Mouse (Mus musculus) central nervous system, embryonic 14 days (tissue): ENCODE measurements around the gene Cdk2. TPM values are rescaled to one million over a fixed set of nuclear protein-coding genes. Genes with fewer than 3 reads are reported as not detected.

Experiments
- polyA plus RNA-seq: library from polyadenylated mRNA; depleted of rRNA; stranded (reverse); fragments of >200 nt; gene quantifications from 2 replicates; pipeline ENCODE4 v1.2.3, GENCODE M21; 2012; rRNA removed

Cdk2 gene
- 42.0 and 48.0 TPM in 2 replicates for polyA plus RNA-seq

GRCm38 (mm10) chr10:128704491-128705316 lies at the start of gene Cdk2:
Gene Cdk2, minus strand, starts transcription at chr10:128705031.

DNA sequence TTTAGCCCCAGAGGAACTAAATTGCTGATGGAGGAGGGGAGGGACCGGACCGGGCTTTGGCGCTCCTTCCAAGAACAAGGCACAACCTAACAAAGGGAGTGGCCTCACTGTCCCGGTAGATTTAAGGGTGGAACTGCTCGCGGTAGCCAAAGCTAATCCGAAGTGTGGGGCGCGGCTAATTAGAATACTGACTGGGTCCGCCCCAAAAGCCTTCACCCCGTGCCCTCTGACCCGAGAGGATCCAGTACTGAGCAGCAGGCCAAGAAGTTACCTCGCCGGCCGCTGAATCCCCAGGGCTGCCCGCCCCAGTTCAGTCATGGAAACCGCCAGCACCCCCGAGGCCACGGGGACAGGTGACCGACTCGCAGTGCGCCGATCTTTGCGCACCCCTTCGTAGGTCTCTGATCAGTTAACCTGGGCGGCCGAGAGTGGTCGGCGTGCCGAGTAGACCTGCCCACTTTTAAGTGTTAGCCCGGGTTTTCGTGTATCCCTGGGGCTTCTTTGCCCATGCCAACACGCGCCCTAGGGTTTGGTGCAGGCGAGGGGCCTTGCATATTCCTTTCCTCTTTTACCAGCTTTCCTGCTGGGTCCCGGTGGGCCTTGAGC lies 42.9 kb upstream of the Cdk2 start, which contains the start of gene Pym1:
Pym1 (plus strand) TSS at position 244 of the 606 bp plus-strand sequence.

DNA sequence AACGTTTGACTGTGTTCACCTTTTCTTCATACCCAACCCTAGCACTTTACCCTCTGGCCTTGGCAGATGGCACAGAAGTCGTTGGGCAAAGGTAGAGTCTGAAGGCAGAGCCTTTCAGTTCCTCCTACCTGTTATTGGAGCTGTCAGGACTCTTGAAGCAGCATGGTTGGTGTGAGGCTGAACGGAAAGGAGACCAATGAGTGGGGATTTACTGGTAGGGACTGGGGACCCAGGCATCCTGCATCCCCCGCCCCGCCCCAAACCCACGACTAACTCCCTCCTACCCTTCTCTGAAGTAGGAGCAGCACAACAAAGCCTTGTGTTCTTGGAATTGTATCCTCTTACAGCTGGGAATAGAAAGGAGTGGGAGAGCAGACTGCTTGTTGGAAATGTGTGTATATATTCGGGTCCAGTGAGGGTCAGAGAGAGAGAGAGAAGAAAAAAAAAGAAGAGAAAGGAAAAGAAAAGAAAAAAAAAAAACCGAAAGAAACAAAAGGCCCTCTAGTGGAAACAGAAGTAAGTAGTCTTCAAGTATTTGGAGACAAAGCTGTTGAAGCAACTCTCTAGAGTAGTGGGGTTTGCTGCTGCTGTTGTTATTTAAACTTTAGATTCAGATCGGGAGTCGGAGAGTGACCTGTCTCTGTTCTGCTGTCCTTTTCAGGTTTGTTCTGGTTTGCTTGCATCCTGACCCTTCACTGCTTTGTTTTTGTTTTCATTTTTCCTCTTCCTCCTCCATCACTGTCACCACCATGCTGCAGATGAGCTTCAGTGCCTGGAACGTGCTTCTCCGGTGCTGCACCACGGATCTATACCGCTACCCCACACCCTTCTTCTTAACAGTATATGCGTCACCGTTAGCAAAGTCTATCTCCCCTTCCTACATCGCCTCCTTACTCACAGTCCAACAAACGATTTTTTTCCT lies 40.1 kb upstream of the Cdk2 start, which contains the start of gene Dgka:
Dgka (minus strand) TSS at position 176 of the 922 bp plus-strand sequence.

GRCm38 (mm10) chr10:128703895-128704294 lies 936 bp downstream of the Cdk2 start, which contains the start of gene Pmel:
Gene Pmel, plus strand, starts transcription at chr10:128704195.

DNA sequence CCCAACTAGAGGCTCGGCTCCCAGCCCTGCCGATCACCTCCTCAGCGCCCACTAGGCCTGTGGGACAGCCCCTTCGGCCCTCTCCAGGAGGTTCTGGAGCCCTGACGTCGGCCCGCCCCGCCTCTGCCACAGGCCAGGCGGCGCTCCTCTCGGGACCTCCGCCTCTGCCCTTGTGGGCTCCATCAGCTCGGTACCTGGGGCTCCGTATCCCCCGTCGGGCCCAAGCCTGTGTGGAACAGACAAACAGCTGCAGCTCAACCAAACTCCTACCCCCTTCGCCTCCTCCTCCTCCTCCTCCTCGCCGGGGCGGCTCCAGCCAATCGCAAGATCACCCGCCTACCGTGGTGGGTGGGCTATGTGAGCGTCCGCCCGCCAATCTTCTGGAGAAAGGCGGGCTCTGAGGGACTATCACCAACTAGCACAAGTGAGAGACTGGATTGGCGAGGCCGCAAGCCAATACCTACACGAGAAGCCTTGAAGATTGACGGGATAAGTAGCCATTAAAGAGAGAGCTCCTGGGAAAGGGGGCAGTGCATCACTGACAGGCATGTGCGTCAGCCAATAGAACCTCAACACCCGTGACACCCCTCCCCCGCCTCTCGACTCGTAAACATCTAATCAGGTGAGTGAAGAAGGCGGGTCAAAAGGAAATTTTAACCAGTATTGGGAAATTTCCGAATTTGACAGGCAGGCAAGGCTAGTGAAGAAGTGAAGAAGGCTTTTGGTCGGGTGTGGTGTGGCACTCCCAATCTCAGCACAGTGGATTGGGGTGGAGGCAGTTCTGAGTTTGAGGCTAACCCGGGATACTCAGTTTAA lies 8.6 kb downstream of the Cdk2 start, which contains the start of gene Rab5b:
Rab5b (minus strand) TSS at position 273 of the 816 bp plus-strand sequence.

DNA sequence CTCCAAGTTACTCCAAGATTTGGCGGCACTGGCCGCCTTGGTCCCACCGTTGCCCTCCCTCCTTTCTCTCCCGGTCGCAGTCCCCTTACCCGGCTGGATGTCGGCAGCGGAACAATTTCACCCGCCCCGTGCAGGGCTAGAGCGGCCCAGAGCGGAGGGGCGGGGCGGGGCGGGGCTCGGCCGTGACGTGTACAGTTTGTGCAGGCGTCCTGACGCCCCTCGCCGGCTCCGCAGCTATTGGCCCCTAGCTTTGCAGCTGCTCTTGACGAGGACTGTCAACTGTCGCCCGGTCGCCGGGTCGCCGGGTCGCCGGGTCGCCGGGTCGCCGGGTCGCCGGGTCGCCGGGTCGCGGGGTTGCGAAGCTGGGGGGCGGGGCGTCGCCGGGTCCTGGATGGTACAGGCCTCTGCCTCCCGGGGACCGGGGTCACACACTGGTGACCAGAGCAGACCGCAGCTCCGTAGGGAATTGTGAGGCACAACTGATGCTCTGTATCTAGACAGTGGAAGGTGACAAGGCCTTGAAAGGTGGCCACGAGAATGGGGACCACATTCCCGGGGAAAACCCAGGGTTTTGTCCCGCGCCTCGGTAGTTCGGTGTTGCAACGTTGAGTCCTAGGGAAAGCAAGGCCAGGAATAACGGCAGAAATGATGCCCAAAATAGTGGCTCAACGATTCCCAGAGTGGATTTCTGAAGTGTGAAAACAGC lies 30.9 kb downstream of the Cdk2 start, which contains the start of gene Suox:
Suox (minus strand) TSS at position 311 of the 706 bp plus-strand sequence.

Other genes with a start within 250 kb of the Cdk2 start
- gene Smarcc2, start 245.8 kb downstream of the Cdk2 start, polyA plus RNA-seq, result 361 and 409 TPM in 2 replicates
- gene Myl6, start 210.9 kb downstream of the Cdk2 start, polyA plus RNA-seq, result 1,386 and 1,494 TPM in 2 replicates
- gene Myl6b, start 206.3 kb downstream of the Cdk2 start, polyA plus RNA-seq, result 30.5 and 38.6 TPM in 2 replicates
- gene Esyt1, start 179.2 kb downstream of the Cdk2 start, polyA plus RNA-seq, result 16.6 and 28.0 TPM in 2 replicates
- 18.2 and 19.1 TPM in 2 replicates for gene Zc3h10, start 157.3 kb downstream of the Cdk2 start, polyA plus RNA-seq
- gene Rpl41, start 155.7 kb downstream of the Cdk2 start, polyA plus RNA-seq, result 3,335 and 3,553 TPM in 2 replicates
- gene Pa2g4, start 139.0 kb downstream of the Cdk2 start, polyA plus RNA-seq, result 155 and 169 TPM in 2 replicates
- 0.85 and 5.3 TPM in 2 replicates for gene Erbb3, start 115.4 kb downstream of the Cdk2 start, polyA plus RNA-seq
- 1,129 and 1,158 TPM in 2 replicates for gene Rps26, start 78.3 kb downstream of the Cdk2 start, polyA plus RNA-seq
- 20.6 and 21.6 TPM in 2 replicates for gene Ikzf4, start 59.0 kb downstream of the Cdk2 start, polyA plus RNA-seq
- gene Suox, start 31.0 kb downstream of the Cdk2 start, polyA plus RNA-seq, result 11.9 and 12.8 TPM in 2 replicates
- gene Rab5b, start 8.8 kb downstream of the Cdk2 start, polyA plus RNA-seq, result 99.1 and 109 TPM in 2 replicates
- 0.32 and 2.9 TPM in 2 replicates for gene Pmel, start 836 bp downstream of the Cdk2 start, polyA plus RNA-seq
- gene Dgka, start 39.8 kb upstream of the Cdk2 start, polyA plus RNA-seq, result 9.1 and 13.5 TPM in 2 replicates
- gene Pym1, start 42.9 kb upstream of the Cdk2 start, polyA plus RNA-seq, result 67.1 and 67.8 TPM in 2 replicates
- gene Mmp19, start 85.9 kb upstream of the Cdk2 start, polyA plus RNA-seq, result 0.69 and 0.94 TPM in 2 replicates
- gene Dnajc14, start 99.0 kb upstream of the Cdk2 start, polyA plus RNA-seq, result 27.9 and 30.6 TPM in 2 replicates
- gene Tmem198b, start 99.3 kb upstream of the Cdk2 start, polyA plus RNA-seq, result 25.4 and 29.3 TPM in 2 replicates
- 110 and 120 TPM in 2 replicates for gene Sarnp, start 112.3 kb upstream of the Cdk2 start, polyA plus RNA-seq
- 28.1 and 30.3 TPM in 2 replicates for gene Ormdl2, start 116.6 kb upstream of the Cdk2 start, polyA plus RNA-seq
- 13.5 and 14.0 TPM in 2 replicates for gene Gdf11, start 186.7 kb upstream of the Cdk2 start, polyA plus RNA-seq
- 92.6 and 159 TPM in 2 replicates for gene Cd63, start 196.0 kb upstream of the Cdk2 start, polyA plus RNA-seq
- gene Rdh5, start 217.9 kb upstream of the Cdk2 start, polyA plus RNA-seq, result 17.9 and 20.8 TPM in 2 replicates
- 315 and 318 TPM in 2 replicates for gene Bloc1s1, start 219.0 kb upstream of the Cdk2 start, polyA plus RNA-seq
- 4.4 and 11.0 TPM in 2 replicates for gene Itga7, start 228.8 kb upstream of the Cdk2 start, polyA plus RNA-seq